Mouse (Mus musculus): ENCODE measurements at regions not wholly inside any gene's neighbourhood (a gene's known extent, or its start where the extent isn't known, plus 50 kb on each side); places are given as distances from the start of the nearest gene placed in this dataset.
"Not testable (repeated sequence)": the region's sequence is repeated elsewhere in the genome, so short reads cannot be mapped to it uniquely, and the experiment has no call there.

DNA sequence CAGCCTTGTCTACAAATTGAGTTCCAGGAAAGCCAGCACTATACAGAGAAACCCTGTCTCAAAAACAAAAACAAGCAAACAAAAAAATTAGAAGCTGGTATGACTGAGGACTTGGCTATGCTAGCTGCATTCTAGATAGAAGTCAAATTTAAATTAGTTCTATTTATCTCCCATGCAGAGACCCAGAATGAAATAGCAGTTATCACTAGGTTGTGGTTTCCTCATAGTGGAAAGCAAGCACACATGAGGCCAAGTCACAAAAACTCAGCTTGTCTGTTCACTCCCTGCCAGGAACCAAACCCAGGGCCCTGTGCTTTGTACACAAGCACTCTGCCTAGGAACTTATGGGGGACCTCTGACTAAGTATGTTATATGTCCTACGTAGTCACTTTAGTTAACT is 126.8 kb upstream of the Alkbh8 start:
- not testable (repeated sequence) for TF ChIP-seq CTCF (IDR thresholded peaks at IDR 0.05; ENCODE audit: control insufficient read depth, insufficient read depth, insufficient replicate concordance, low read depth, low read length); POLR2A (IDR thresholded peaks at IDR 0.05; ENCODE audit: control insufficient read depth, low read depth, low read length)
